Mouse (Mus musculus) brain, embryonic 14.5 days (tissue): ENCODE measurements at regions not wholly inside any gene's neighbourhood (a gene's known extent, or its start where the extent isn't known, plus 50 kb on each side); places are given as distances from the start of the nearest gene placed in this dataset.

Source experiments
- CTCF ChIP-seq: fragments of 200-500 bp; IDR thresholded peaks from 2 replicates; pipeline ENCODE4 v1.5.1; 2012; ENCODE audit warnings: inconsistent platforms, mild to moderate bottlenecking, moderate library complexity, borderline replicate concordance; ENCODE audit not compliant: insufficient read depth, insufficient read length; ENCODE audit errors: extremely low read depth
- POLR2A ChIP-seq: fragments of 200-500 bp; IDR thresholded peaks from 2 replicates; pipeline ENCODE4 v1.6.1; 2012; ENCODE audit warnings: mild to moderate bottlenecking, inconsistent platforms, borderline replicate concordance; ENCODE audit not compliant: poor library complexity, insufficient read depth, insufficient read length, severe bottlenecking; ENCODE audit errors: extremely low read depth

- TF ChIP-seq POLR2A (no peak), CTCF (no peak)
These were observed 609.8 kb upstream of the Kdm8 start for GRCm38 (mm10) chr7:124834692-124835091.
